18 mouse cellular contexts compared by ENCODE assay signal in the genomic region with DNA sequence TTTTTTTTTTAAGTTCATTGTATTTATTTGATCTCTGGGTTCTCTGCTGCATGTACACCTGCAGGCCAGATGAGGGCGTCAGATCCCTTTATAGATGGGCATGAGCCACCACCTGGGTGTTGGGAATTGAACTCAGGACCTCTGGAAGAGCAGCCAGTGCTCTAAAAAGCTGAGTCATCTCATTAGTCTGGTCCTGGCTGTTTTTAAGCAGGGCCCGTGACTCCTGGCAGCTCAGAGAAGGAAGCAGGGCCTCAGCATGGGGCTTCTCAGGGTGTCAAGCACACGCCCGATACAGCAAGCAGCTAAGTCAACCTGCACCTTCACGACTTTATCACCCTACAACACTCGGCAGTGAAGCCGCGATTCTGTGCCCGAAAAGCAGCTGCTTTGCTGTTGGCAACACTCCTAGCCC. TPM values are rescaled to one million over a fixed set of nuclear protein-coding genes. Genes with fewer than 3 reads are reported as not detected.
A peak's percentile ranks its signal among the peaks of the same experiment; 100 is the strongest.
DNase-seq lines count a peak whose midpoint lies in the region; ATAC-seq and TF ChIP-seq lines count a peak whose summit lies in the region.
"Had no signal": no experiment of that assay in that cellular context is flagged by ENCODE, and none has a peak within 500 bp of the region (broad histone marks: within the 10 kb centered on the region; RNA-seq: fewer than 3 reads in every experiment).

No protein-coding gene starts in this region.

- peaks cover 79% of the 10 kb centered on the region for H3K36me3 ChIP-seq in liver, embryonic 11.5 days (ENCODE audit: control insufficient read depth, insufficient read depth, low read length)
- H3K36me3 ChIP-seq in stomach, postnatal 0 days (ENCODE audit: control insufficient read depth, insufficient read depth, low read length): peaks cover 64% of the 10 kb centered on the region

- peak; percentile 85 for ATAC-seq in liver, embryonic 11.5 days (replicated peaks; ENCODE audit: low FRiP score)
- ATAC-seq in stomach, postnatal 0 days (ENCODE audit: low FRiP score, low TSS enrichment): no peak
- ATAC-seq: forebrain, embryonic 14.5 days had no signal

- H3K9me3 ChIP-seq in liver, embryonic 11.5 days (ENCODE audit: control insufficient read depth, low read length): no peaks in the 10 kb centered on the region
- no peaks in the 10 kb centered on the region for H3K9me3 ChIP-seq in stomach, postnatal 0 days (ENCODE audit: control insufficient read depth, low read length)
- H3K9me3 ChIP-seq: embryonic facial prominence, embryonic 12.5 days; heart, embryonic 13.5 days; hindbrain, embryonic 12.5 days; neural tube, embryonic 13.5 days had no signal

- no peaks in the 10 kb centered on the region for H3K27me3 ChIP-seq in liver, embryonic 11.5 days (replicated peaks; ENCODE audit: control insufficient read depth, insufficient read depth, low read length)
- H3K27me3 ChIP-seq in stomach, postnatal 0 days (ENCODE audit: control insufficient read depth, insufficient read depth, low read length): no peaks in the 10 kb centered on the region
- H3K27me3 ChIP-seq: embryonic facial prominence, embryonic 12.5 days; heart, embryonic 13.5 days; hindbrain, embryonic 12.5 days; neural tube, embryonic 13.5 days had no signal

- peaks cover 13% of the 10 kb centered on the region; the same call in 1 of the 2 replicates for H3K4me1 ChIP-seq in liver, embryonic 11.5 days (replicated peaks; ENCODE audit: control insufficient read depth, insufficient read depth, low read length)
- peaks cover 4% of the 10 kb centered on the region for H3K4me1 ChIP-seq in stomach, postnatal 0 days (replicated peaks; ENCODE audit: control insufficient read depth, insufficient read depth)

- WGBS in liver, embryonic 11.5 days: 56% methylated on average over 9 of the region's 9 CpGs
- 72% methylated on average over 9 of the region's 9 CpGs for WGBS in stomach, postnatal 0 days

- no peak for DNase-seq in left cerebral cortex, adult 2 months (ENCODE audit: extremely low spot score in 1 of 2, low spot score in 2 of 2)
- DNase-seq in left cerebral cortex, adult 8-10 months (ENCODE audit: low spot score in 2 of 2): no peak
- DNase-seq in ZHBTc4 (ENCODE audit: low read depth, low spot score): peak; percentile 59
- no peak for DNase-seq in liver, embryonic 11.5 days (ENCODE audit: low spot score)
- no peak for DNase-seq in stomach, postnatal 0 days (ENCODE audit: low spot score)
- no peak for DNase-seq in ovary, postnatal 14 days (ENCODE audit: low spot score)
- no peak for DNase-seq in adrenal gland, adult 2 months
- DNase-seq in adrenal gland, adult 18-20 months (ENCODE audit: low spot score in 2 of 2): no peak
- DNase-seq: cerebellum, postnatal 10 days; gastrocnemius, postnatal 10 days; kidney, adult 11 months; lung, adult 2 months; thymus, adult 18-20 months had no signal

- TF ChIP-seq EP300 in stomach, postnatal 0 days (optimal IDR thresholded peaks at IDR 0.05): no peak

- no peak overlapping the region for H3K9ac ChIP-seq in liver, embryonic 11.5 days (ENCODE audit: low read depth, low read length)
- no peak overlapping the region for H3K9ac ChIP-seq in stomach, postnatal 0 days (ENCODE audit: low read length)
- H3K9ac ChIP-seq: embryonic facial prominence, embryonic 12.5 days; heart, embryonic 13.5 days; hindbrain, embryonic 12.5 days; neural tube, embryonic 13.5 days had no signal

- TF ChIP-seq CTCF in left cerebral cortex, adult 2 months (IDR thresholded peaks at IDR 0.05): peak; percentile 20
- peak; percentile 13 for TF ChIP-seq CTCF in stomach, postnatal 0 days (IDR thresholded peaks at IDR 0.05; ENCODE audit: low read depth)

- no peak overlapping the region for H3K27ac ChIP-seq in left cerebral cortex, adult 2 months
- peak overlapping the region; percentile 65 for H3K27ac ChIP-seq in liver, embryonic 11.5 days (ENCODE audit: low read depth, low read length)
- no peak overlapping the region for H3K27ac ChIP-seq in stomach, postnatal 0 days (replicated peaks)
- H3K27ac ChIP-seq: embryonic facial prominence, embryonic 12.5 days; heart, embryonic 13.5 days; hindbrain, embryonic 12.5 days; neural tube, embryonic 13.5 days had no signal

- intact Hi-C loops in left cerebral cortex, adult 2 months (cut with DNase I): no loop called here

- H3K4me3 ChIP-seq in left cerebral cortex, adult 2 months: no peak overlapping the region
- no peak overlapping the region for H3K4me3 ChIP-seq in liver, embryonic 11.5 days (ENCODE audit: low read depth, low read length)
- no peak overlapping the region for H3K4me3 ChIP-seq in stomach, postnatal 0 days (ENCODE audit: low read depth, low read length)
- H3K4me3 ChIP-seq: embryonic facial prominence, embryonic 12.5 days; heart, embryonic 13.5 days; hindbrain, embryonic 12.5 days; neural tube, embryonic 13.5 days had no signal

- no peak overlapping the region for H3K4me2 ChIP-seq in liver, embryonic 11.5 days
- H3K4me2 ChIP-seq in stomach, postnatal 0 days (replicated peaks; ENCODE audit: low read depth): no peak overlapping the region
- H3K4me2 ChIP-seq: embryonic facial prominence, embryonic 12.5 days; heart, embryonic 13.5 days; hindbrain, embryonic 12.5 days; neural tube, embryonic 13.5 days had no signal

RNA-seq across cellular contexts. Expression of gene Eif3d, which starts 5.5 kb away (rescaled TPM):
- total RNA-seq in left cerebral cortex, adult 2 months (2021): 100 to 1,000 TPM; 101 to 102 TPM
- 100 to 1,000 TPM in 2 of 4 experiments, 10 to 100 TPM in 2; 87.5 to 106 (median 98.6) TPM for total RNA-seq in left cerebral cortex, adult 8-10 months (2022)
- 327 and 368 TPM in 2 replicates for polyA plus RNA-seq in liver, embryonic 11.5 days (2014; fragmentation: Nextera tagmentation; extraction: Ambion mirVana)
- 106 and 110 TPM in 2 replicates for polyA plus RNA-seq in stomach, postnatal 0 days (2015; fragmentation: Nextera tagmentation; extraction: Ambion mirVana)
- 100 to 1,000 TPM; 149 to 195 TPM for total RNA-seq in adrenal gland, adult 2 months (2021)
- 190 and 196 TPM in 2 replicates for polyA plus RNA-seq in adrenal gland, adult 2 months (2012; rRNA removed)
- 100 to 1,000 TPM; 149 to 156 TPM for total RNA-seq in adrenal gland, adult 18-20 months (2021)

RNA-seq across cellular contexts. Expression of gene Foxred2, which starts 8.6 kb away (rescaled TPM):
- 10 to 100 TPM; 10.9 to 11.9 TPM for total RNA-seq in left cerebral cortex, adult 2 months (2021)
- total RNA-seq in left cerebral cortex, adult 8-10 months (2022): 10 to 100 TPM; 12.1 to 15.8 (median 14.5) TPM
- polyA plus RNA-seq in liver, embryonic 11.5 days (2014; fragmentation: Nextera tagmentation; extraction: Ambion mirVana): 3.3 and 3.6 TPM in 2 replicates
- polyA plus RNA-seq in stomach, postnatal 0 days (2015; fragmentation: Nextera tagmentation; extraction: Ambion mirVana): 0.62 and 0.87 TPM in 2 replicates
- total RNA-seq in adrenal gland, adult 2 months (2021): 1 to 10 TPM; 2.4 to 2.9 TPM
- polyA plus RNA-seq in adrenal gland, adult 2 months (2012; rRNA removed): 3.5 and 4.5 TPM in 2 replicates
- 1 to 10 TPM; 2.8 to 3.5 TPM for total RNA-seq in adrenal gland, adult 18-20 months (2021)

RNA-seq across cellular contexts. Expression of gene Txn2, which starts 36.3 kb away (rescaled TPM):
- total RNA-seq in left cerebral cortex, adult 2 months (2021): 100 to 1,000 TPM; 139 to 143 TPM
- total RNA-seq in left cerebral cortex, adult 8-10 months (2022): 100 to 1,000 TPM; 126 to 139 (median 131) TPM
- 377 and 390 TPM in 2 replicates for polyA plus RNA-seq in liver, embryonic 11.5 days (2014; fragmentation: Nextera tagmentation; extraction: Ambion mirVana)
- 172 and 176 TPM in 2 replicates for polyA plus RNA-seq in stomach, postnatal 0 days (2015; fragmentation: Nextera tagmentation; extraction: Ambion mirVana)
- total RNA-seq in adrenal gland, adult 2 months (2021): 100 to 1,000 TPM; 538 to 652 TPM
- 1,033 and 1,131 TPM in 2 replicates for polyA plus RNA-seq in adrenal gland, adult 2 months (2012; rRNA removed)
- 100 to 1,000 TPM; 544 to 611 TPM for total RNA-seq in adrenal gland, adult 18-20 months (2021)
